Mouse (Mus musculus) layer of hippocampus, postnatal 10 days (tissue): ENCODE measurements around the gene Zbtb22. TPM values are rescaled to one million over a fixed set of nuclear protein-coding genes. Genes with fewer than 3 reads are reported as not detected.
"Not testable (repeated sequence)": the region's sequence is repeated elsewhere in the genome, so short reads cannot be mapped to it uniquely, and the experiment has no call there.

Experiments
- DNase-seq, 2 experiments: peaks; one replicate each; pipeline ENCODE4 v3.0.0; 2021; ENCODE audit warnings: low spot score in 2 of 2
- long read RNA-seq: library from polyadenylated mRNA; stranded (forward); transcript quantifications from one replicate; pipeline ENCODE4 v2.0.0, GENCODE M21; 2023
- total RNA-seq, 2 experiments: library from RNA; stranded (reverse); gene quantifications; 2 replicates each; pipeline ENCODE4 v1.2.3; 2021

Zbtb22 gene
- total RNA-seq, result 10 to 100 TPM; 29.4 to 30.5 TPM
- long read RNA-seq, transcript Zbtb22-201 (2 exons, 2,612 nt), result major isoform, 22 of 36 reads
- long read RNA-seq, partial matches to known transcripts, result 0 of 36 reads
- long read RNA-seq, other reads (novel, unspliced or antisense), result 14 of 36 reads

DNA sequence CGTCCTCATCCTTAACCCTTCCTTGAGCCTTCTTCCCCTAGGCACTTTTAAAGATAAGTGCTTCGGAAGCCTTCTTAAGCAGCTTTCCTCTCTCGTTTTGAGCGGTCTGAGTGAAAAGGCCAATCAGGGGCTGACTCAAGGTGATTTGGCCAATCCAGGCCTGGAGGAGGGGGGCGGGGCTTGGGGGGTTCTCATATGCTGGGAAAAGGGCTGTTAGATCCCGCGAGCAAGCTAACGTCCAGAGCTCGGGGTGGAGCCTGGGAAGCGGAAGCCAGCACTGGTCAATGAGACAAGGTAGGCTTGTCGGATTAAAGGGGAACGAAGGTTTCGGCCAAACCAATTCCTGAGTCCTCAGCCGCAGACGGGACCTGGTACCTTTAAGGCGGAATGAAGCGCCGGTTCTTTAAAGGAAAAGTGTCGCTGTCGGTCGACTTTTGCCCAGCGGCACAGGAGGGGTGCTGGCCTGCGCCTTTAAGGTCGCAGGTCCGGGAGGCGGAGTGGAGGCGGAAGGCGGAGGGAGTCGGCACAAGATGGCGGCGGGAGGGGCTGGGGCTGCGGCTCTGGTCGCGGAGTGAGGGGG, at the start of gene Zbtb22, which contains the start of gene Tapbp:
Gene Zbtb22 (plus strand): TSS at position 234 of the 580 bp plus-strand sequence.
Gene Tapbp (plus strand): TSS at position 229 of the 580 bp plus-strand sequence.
- DNase-seq, result peak; percentile 93 to 96

DNA sequence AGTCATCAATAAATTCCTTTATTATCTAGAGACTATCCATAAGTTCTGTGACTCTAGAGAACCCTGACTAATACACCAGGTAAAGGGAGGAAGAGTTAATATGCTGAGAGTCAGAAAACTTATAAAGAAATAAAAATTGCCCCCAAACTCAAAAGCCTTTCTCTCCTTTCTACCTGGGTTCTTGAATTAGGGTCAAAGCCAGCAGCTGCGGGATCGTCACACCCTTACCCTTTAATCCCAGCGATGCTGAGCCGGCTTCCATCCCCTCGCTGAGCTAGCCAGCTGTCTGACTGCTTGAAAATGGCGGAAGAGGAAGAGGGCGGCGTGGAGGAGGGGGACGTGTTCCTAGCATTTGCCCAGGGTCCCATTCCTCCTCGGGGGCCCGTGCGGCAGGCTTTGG, 42.2 kb upstream of the Zbtb22 start, which contains the start of gene Gm7029:
Gene Gm7029 (plus strand): TSS at position 301 of the 400 bp plus-strand sequence.
- not testable (repeated sequence) for DNase-seq

DNA sequence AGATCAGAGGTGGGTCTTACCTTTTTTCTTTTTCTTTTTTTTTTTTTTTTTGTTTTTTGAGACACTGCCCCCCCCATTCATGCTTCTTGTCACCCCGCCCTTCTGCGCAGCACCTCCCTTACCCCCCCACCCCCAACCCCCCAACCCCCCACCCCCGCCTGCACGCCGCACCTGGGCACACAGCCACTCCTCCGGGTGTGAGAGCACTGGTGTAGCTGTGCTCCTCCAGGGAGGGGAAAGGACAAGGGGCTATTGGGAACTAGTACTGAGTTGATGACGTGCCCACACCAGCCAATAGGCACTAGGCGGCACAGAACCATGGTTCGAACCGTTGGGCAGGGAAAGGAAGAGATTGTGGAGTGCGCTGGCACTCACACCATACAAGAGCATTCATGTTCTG, 41.3 kb upstream of the Zbtb22 start:
- no peak for DNase-seq

DNA sequence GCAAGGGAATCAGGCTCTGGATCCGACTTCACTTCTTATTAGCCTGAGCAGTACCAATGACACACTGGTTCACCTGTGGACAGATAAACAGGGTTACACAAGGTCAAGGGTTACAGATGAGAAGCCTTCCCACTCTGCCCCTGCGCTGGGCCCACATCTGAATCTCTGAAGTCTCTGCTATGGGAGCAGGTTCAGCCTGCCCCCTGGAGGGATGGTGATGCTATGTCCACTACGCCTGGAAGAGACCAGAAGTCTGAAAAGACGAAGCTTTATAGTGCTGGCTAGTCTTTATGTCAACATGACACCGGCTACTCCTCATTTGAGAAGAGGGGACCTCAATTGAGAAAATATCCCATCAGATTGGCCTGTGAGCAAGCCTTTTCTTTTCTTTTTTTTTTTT, 39.9 kb upstream of the Zbtb22 start:
- DNase-seq, result not testable (repeated sequence)

DNA sequence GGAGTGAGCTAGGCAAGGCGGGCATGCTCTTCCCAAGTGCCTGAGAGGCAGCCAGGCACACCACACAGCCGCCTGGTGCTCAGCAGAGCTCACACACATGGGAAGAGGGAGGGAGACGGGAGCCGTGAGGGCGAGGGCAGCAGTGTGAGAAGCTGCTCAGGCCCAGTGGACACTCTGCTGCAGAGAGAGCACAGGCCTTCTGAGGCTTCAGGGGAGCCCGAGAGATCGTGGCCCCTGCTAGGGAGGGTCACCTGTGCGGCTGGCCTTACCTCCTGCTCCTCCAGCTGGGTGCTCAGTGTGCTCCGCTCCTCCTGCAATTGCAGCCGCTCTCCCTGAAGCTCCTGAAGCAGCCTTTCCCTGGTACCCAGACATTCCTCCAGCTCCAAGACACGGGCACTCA, 31.4 kb upstream of the Zbtb22 start:
- not testable (repeated sequence) for DNase-seq

DNA sequence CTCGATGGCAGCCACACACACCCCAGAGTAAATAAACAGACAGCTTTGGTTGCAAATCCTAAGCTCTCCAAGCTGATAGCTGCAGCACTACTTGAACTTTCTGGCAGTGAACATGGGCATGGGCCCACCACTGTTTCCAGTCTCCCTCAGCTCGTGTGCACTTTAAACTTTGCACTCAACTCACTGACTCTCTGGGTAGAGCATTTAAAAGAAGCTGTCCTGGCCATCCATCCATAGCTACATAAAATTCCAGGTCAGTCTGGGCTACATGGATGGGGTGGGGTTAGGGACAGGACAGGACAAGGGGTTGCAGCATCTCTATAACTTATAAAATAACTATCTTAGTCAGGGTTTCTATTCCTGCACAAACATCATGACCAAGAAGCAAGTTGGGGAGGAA, 27.9 kb upstream of the Zbtb22 start:
- not testable (repeated sequence) for DNase-seq

DNA sequence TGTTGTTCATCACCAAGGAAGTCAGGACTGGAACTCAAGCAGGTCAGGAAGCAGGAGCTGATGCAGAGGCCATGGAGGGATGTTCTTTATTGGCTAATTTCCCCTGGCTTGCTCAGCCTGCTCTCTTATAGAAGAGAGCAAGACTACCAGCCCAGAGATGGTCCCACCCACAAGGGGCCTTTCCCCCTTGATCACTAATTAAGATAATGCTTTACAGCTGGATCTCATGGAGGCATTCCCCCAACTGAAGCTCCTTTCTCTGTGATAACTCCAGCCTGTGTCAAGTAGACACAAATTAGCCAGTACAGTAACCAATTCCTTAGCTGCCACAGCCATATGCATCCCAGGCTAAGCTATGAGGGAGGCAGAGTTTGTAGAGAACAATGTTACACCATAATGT, 27.5 kb upstream of the Zbtb22 start:
- DNase-seq, result not testable (repeated sequence)

DNA sequence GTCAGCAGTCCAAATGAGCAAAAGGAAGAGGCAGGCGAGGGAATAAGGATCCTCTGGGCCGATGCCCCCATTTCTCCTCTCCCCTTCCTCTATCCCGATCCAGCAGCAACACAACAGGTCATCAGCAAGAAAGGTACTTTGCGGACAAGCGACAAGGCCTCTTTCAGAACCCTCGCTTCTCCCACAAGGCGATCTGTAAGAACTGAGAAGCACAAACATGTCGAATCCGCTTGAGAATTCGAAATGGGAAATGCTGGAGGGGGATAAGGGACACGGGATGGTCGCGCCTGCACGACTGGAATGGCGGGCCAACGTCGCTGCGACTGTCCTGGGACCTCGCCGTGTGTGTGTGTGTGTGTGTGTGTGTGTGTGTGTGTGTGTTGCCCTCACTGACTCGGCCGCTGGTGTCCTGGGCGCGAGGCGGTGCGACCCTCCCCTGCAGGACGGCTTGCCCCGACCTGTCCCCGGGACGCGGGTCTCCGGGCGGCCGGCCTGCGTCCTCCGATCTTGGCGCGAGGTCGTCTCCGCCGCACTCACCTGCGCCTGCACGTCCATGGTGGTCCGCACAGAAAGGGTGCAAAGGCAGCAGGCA, 25.7 kb upstream of the Zbtb22 start:
- DNase-seq, result not testable (repeated sequence)

DNA sequence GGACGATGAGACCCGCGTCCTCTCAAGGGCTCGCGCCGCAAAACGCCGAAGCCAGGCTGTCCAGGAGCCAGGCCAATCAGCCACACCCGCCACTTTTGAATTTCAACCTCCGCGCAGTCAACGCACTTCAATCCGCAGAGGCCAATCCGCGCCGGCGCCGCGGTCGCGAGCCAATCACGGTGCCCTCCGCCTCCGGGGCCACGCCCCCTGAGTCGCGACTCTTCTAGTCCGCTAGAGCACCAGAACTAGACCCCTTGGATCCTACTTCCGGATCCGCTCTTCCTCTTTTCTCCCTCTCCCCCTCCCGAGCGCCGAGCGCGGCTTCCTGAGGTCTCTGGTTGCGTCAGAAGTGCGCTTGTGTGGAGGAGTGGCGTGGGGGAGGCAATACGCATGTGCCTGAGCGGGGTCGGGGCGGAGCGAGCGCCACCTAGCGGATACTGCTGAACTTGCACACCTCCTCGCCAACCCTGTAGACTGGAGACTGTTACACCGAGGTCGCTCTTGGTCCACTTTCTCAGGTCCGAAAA, 25.1 kb upstream of the Zbtb22 start, which contains the start of gene Kifc1:
Gene Kifc1 (minus strand): TSS at position 129 of the 527 bp plus-strand sequence.
- DNase-seq, result peak; percentile 100

DNA sequence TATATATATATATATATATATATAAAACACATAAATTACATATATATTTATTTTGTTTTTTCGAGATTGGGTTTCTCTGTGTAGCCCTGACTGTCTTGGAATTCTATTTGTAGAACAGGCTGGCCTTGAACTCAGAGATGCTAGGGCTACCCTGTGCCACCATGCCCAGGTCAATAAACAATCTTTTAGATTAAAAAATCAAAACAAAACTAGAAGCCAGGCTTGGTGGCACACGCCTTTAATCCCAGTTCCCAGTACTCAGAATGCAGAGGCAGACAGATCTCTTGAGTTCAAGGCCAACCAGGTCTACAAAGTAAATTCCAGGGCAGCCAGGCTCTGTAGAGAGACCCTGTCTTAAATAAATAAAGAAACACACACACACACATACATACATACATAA, 24.3 kb upstream of the Zbtb22 start:
- no peak for DNase-seq

DNA sequence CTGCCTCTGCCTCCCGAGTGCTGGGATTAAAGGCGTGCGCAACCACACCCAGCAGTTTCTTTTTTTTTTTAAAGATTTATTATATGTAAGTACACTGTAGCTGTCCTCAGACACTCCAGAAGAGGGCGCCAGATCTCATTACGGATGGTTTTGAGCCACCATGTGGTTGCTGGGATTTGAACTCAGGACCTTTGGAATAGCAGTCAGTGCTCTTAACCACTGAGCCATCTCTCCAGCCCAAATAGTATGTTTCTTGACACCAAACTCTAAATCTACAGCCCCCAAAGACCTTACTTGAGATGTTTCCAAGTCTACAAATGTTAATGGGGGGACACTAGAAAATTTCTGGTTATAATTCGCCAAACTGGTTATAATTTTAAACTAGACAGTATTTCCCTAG, 23.8 kb upstream of the Zbtb22 start:
- not testable (repeated sequence) for DNase-seq

DNA sequence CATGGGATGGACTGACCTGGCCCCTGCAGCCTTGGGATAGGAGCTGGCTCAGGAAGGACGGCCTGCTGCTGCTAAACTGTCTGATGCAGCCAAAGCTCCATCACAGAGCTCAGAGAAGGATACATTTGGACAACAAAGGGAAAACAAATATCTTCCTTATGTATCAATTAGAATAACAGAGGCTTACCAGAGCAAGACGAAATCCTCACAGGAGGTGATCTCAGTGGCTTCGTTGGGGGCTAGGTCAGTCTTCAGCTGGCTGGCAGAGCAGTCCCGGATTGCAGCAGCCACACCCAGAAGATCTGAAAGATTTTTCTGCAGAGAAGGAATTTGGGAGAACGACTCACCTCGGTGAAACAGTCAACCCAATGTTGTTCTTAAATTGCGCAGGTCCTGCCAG, 23.3 kb upstream of the Zbtb22 start:
- DNase-seq, result no peak

DNA sequence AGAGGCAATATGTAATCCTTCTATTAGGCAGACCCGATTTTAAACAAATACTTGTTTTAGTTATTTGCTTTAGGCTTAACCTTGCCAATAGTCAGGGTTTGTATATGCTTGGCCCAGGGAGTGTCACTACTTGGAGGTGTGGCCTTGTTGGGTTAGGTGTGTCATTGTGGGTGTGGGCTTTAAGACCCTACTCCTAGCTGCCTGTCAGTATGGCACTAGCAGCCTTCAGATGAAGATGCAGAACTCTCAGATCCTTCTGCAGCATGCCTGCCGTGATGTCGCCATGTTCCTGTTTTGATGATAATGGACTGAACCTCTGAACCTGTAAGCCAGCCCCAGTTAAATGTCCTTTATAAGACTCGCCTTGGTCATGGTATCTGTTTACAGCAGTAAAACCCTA, 22.7 kb upstream of the Zbtb22 start:
- DNase-seq, result not testable (repeated sequence)

DNA sequence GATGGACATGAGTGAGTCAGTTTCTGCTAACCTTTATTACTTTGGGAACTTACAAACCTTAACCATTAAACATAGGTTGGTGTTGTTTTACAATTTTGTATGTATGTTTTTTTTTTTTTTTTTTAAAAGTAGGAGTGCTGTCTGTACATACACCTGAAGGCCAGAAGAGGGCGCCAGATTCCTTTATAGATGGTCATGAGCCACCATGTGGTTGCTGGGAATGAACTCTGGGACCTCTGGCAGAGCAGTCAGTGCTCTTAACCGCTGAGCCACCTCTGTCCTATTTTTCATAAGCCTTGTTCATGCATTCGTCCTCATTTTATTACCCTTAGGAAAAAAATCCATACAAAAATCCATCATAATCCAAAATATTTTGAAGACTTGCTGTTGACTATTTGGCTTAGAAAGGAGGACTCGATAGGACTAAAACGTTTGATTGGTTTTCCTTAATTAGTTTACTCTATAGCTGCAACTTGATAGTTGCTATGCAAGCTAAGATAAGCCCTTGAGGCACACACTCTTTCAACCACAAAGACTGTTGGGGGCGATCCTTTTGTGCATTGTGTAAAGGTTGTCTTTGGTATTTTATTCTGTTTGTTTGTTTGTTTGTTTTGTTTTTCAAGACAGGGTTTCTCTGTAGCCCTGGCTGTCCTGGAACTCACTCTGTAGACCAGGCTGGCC, 18.4 kb upstream of the Zbtb22 start:
- no peak for DNase-seq

DNA sequence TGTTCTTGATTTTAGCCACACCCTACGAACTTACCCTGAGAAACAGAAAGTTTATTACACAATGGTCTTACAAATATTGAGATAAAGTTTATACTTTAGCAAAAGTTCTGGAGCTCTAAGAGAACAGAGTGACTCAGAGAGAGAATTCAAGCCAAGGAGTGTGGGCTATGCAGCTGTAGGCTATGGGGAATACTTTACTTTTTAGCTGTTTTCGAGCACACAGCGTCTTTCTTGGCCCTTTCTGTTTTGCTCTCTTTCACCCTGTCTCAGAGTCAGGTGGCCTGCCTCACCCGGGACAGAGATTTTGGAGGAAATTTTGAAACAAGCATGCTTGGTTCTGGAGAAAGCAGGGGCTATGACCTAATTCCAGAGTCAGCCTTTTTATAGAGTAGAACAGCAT, 17.5 kb upstream of the Zbtb22 start:
- DNase-seq, result not testable (repeated sequence)

DNA sequence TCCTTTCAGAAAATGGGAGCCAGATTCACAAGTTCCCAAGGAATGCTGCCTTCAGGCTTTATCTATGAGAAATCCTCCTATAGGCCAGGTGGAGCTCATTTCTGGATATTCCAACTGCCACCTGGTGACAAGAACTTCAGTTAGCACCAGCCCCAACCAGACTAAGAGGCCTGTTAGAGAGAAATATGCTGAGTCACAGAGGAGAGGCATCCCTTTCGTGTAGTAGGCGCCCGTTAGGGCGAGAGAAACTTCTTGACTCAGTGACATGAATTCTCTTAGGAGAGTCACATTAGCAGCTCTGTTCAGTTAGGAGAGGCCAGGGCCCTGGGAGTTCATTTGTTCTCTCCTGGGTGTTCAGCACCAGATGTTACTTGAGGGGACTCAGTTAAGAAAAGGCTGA, 16.1 kb upstream of the Zbtb22 start:
- no peak for DNase-seq

DNA sequence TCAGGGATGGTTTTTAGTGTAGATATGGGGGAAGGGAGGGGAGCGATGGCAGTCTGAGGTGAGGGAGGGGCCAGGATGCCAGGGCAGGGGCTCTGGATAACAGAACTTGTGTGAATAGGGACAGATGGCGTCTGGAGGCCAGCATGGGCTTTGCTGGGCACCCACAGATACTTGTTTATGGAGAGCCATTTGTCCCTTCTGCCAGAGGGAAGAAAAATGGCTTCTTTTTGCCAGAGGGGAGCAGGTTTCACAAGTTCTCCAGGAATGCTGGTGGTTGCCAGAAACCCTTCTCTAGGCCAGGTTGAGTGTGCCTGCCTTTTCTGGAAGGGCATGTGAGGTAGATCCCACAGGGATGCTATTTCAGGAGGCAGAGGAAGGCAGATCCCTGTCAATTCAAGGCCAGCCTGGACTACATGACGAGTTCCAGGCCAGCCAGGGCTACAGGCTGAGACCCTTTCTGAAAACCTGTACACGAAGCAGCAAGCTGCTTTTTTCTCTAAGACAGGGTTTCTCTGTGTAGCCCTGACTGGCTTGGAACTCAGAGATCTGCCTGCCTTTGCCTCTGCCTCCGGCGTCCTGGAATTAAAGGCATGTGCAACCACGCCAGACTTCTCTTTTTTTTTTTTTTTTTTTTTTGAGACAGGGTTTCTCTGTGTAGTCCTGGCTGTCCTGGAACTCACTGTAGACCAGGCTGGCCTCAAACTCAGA, 15.3 kb upstream of the Zbtb22 start:
- DNase-seq, result no peak

DNA sequence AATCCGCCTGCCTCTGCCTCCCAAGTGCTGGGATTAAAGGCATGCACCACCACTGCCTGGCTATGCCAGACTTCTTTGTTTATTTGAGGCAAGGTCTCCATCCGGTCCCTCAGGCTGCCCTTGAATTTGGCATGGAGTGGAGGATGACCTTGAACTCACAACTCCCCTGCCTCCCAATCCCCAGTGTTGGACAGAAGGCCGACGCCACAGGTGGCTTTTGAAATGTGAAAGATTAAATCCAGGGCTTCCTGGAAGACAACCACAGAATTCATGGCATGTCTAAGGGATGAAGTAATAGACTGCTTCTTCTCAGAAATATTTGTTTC, 14.8 kb upstream of the Zbtb22 start:
- DNase-seq, result no peak

DNA sequence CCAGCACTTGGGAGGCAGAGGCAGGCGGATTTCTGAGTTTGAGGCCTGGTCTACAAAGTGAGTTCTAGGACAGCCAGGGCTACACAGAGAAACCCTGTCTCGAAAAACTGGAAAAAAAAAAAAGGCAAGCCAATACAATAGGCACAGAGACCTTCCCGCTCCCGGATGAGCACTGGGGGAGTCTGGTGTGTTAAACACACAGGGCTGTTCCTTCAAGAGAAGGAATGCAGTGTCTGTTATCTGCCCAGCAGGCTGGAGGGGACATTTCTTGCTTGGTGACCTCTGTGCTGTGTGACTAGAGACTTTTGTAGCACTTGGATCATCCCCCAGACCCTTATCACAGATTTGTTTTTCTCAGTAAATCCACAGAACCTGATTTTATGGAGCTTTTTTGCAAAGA, 14.1 kb upstream of the Zbtb22 start:
- DNase-seq, result no peak

DNA sequence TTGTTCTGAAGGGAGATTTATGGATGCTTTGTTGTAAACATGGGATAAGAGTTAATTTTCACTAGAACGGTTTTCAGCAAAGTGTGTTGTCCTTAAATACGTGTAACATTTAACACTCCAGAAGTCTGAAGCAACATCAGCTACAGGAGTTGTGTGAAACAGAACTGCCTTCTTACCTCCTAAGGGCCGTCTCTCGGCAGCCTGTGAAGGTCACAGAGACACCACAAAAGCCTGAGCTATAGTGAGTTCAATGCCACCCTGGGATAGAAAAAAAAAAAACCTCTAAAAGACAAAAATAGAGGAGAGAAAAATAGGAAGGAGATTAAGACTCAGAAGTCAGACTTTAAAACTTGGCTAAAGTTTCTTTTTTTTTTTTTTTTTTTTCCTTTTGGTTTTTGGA, 13.6 kb upstream of the Zbtb22 start:
- no peak for DNase-seq

DNA sequence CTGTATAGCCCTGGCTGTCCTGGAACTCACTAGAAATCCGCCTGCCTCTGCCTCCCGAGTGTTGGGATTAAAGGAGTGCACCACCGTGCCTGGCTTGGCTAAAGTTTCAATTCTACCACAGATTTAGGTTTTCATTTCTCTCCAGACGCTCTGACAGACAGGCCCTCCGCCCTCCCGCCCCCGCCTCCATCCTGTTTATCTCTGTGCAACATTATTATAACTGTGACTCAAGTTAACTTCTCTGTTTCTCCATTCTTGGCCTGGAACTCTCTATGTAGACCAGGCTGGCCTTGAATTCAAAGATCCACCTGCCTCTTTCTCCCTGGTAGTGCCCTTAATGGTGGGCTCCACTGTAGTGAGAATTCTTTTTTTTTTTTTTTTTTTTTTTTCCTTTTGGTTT, 13.2 kb upstream of the Zbtb22 start:
- DNase-seq, result no peak
